Mouse (Mus musculus) Muller cell, postnatal 12 days (primary cell): Measurements from ENCODE around the gene Polr1b.

Experiments used
- DNase-seq: peaks from one replicate; pipeline ENCODE4 v3.0.0-alpha.2; 2015; ENCODE audit errors: inconsistent ontology term

Polr1b gene

GRCm38 (mm10) chr2:129100784-129101310, at the start of gene Polr1b:
TSS of gene Polr1b (plus strand) at chr2:129100995.
- peak; percentile 96 for DNase-seq

- DNase-seq, result no peak
These were observed 48.3 kb upstream of the Polr1b start for GRCm38 (mm10) chr2:129052451-129052983.

GRCm38 (mm10) chr2:129055741-129056140, 45.1 kb upstream of the Polr1b start:
- no peak for DNase-seq

- no peak for DNase-seq
These were observed 44.2 kb upstream of the Polr1b start for GRCm38 (mm10) chr2:129056597-129056996.

- DNase-seq, result no peak
These were observed 43.5 kb upstream of the Polr1b start for GRCm38 (mm10) chr2:129057256-129057655.

- DNase-seq, result no peak
These were observed 42.9 kb upstream of the Polr1b start for GRCm38 (mm10) chr2:129057920-129058361.

- no peak for DNase-seq
These were observed 39.2 kb upstream of the Polr1b start for GRCm38 (mm10) chr2:129061456-129062059.

GRCm38 (mm10) chr2:129065437-129066282, 35.1 kb upstream of the Polr1b start, which contains the start of gene Ttl:
TSS of gene Ttl (plus strand) at chr2:129065942.
- peak; percentile 86 for DNase-seq

- peak; percentile 79 for DNase-seq
These were observed 34.5 kb upstream of the Polr1b start for GRCm38 (mm10) chr2:129066326-129066725.

- no peak for DNase-seq
These were observed 30.5 kb upstream of the Polr1b start for GRCm38 (mm10) chr2:129070296-129070695.

GRCm38 (mm10) chr2:129078313-129078712, 22.5 kb upstream of the Polr1b start:
- DNase-seq, result no peak

- no peak for DNase-seq
These were observed 21.6 kb upstream of the Polr1b start for GRCm38 (mm10) chr2:129079194-129079593.

- DNase-seq, result no peak
These were observed 19.7 kb upstream of the Polr1b start for GRCm38 (mm10) chr2:129081097-129081496.

- no peak for DNase-seq
These were observed 17.3 kb upstream of the Polr1b start for GRCm38 (mm10) chr2:129083514-129083913.

- DNase-seq, result peak; percentile 5
These were observed 15.8 kb upstream of the Polr1b start for GRCm38 (mm10) chr2:129084959-129085358.

GRCm38 (mm10) chr2:129087520-129087919, 13.3 kb upstream of the Polr1b start:
- DNase-seq, result no peak

GRCm38 (mm10) chr2:129090370-129090769, 10.4 kb upstream of the Polr1b start:
- no peak for DNase-seq

GRCm38 (mm10) chr2:129092810-129093209, 8.0 kb upstream of the Polr1b start:
- no peak for DNase-seq

GRCm38 (mm10) chr2:129093926-129094724, 6.7 kb upstream of the Polr1b start:
- DNase-seq, result no peak

- no peak for DNase-seq
These were observed 12.1 kb downstream of the Polr1b start for GRCm38 (mm10) chr2:129112924-129113323.

- no peak for DNase-seq
These were observed 15.0 kb downstream of the Polr1b start for GRCm38 (mm10) chr2:129115706-129116367.
